Mouse (Mus musculus) lung, postnatal 0 days (tissue): Measurements from ENCODE around the gene Slc4a8. TPM values are rescaled to one million over a fixed set of nuclear protein-coding genes. Genes with fewer than 3 reads are reported as not detected.

Source experiments
- ATAC-seq: fragments of 200-750 bp; cut with Nextera tagmentation; 2 replicates; pipeline ENCODE4 v1.8.0; 2017; ENCODE audit warnings: moderate library complexity
- DNase-seq: peaks from one replicate; pipeline ENCODE4 v3.0.0-alpha.2; 2016; ENCODE audit warnings: low spot score
- H3K27ac ChIP-seq: fragments of 300-500 bp; sonication (generic); 2 replicates; pipeline ENCODE4 v1.5.1; 2014; ENCODE audit warnings: antibody characterized with exemption, mild to moderate bottlenecking, low read length, mixed read lengths
- H3K27me3 ChIP-seq: fragments of 300-500 bp; sonication (generic); replicated peaks from 2 replicates; pipeline ENCODE4 v1.6.1; 2014; ENCODE audit warnings: low read length, mixed read lengths; ENCODE audit not compliant: insufficient read depth
- H3K36me3 ChIP-seq: fragments of 300-500 bp; sonication (generic); 2 replicates; pipeline ENCODE4 v1.6.1; 2014; ENCODE audit warnings: low read length, mixed read lengths; ENCODE audit not compliant: insufficient read depth
- H3K4me1 ChIP-seq: fragments of 300-500 bp; sonication (generic); 2 replicates; pipeline ENCODE4 v1.6.1; 2014; ENCODE audit warnings: antibody characterized with exemption, low read depth, low read length, mixed read lengths; ENCODE audit not compliant: insufficient read depth
- H3K4me2 ChIP-seq: fragments of 300-500 bp; sonication (generic); replicated peaks from 2 replicates; pipeline ENCODE4 v1.6.1; 2014; ENCODE audit warnings: low read depth, mild to moderate bottlenecking, low read length, moderate library complexity, mixed read lengths
- H3K4me3 ChIP-seq: fragments of 300-500 bp; sonication (generic); 2 replicates; pipeline ENCODE4 v1.5.1; 2014; ENCODE audit warnings: low read depth, low read length
- H3K9ac ChIP-seq: fragments of 300-500 bp; sonication (generic); replicated peaks from 2 replicates; pipeline ENCODE4 v1.6.1; 2014; ENCODE audit warnings: low read depth, mild to moderate bottlenecking
- H3K9me3 ChIP-seq: fragments of 300-500 bp; sonication (generic); 2 replicates; pipeline ENCODE4 v1.6.1; 2016; ENCODE audit warnings: low read length, mixed read lengths
- CTCF ChIP-seq: IDR thresholded peaks from 2 replicates; pipeline ENCODE4 v1.5.1; 2016; ENCODE audit warnings: antibody characterized with exemption, mild to moderate bottlenecking
- EP300 ChIP-seq: IDR thresholded peaks from 2 replicates; pipeline ENCODE4 v1.6.1; 2016; ENCODE audit warnings: antibody characterized with exemption, mild to moderate bottlenecking, control low read depth
- WGBS: fragments of 180-500 bp; shearing (Covaris S2); extraction: QIAGEN DNeasy Blood & Tissue Kit; methylation state at CpG from one replicate; pipeline ENCODE4 v1.1.7; 2014; 5-methylcytosine and 5-hydroxymethylcytosine counted together
- polyA plus RNA-seq: library from polyadenylated mRNA; unstranded; fragments of >200 nt; fragmentation: Nextera tagmentation; extraction: Ambion mirVana; gene quantifications from 2 replicates; pipeline ENCODE4 v1.2.1, GENCODE M21; 2015

Gene Slc4a8
- polyA plus RNA-seq, 1 experiment from 2014 or later = 5.5 TPM

GRCm38 (mm10) chr15:100870001-100870774 is 108.6 kb downstream of the Slc4a8 start:
- peak; percentile 44 for TF ChIP-seq CTCF
- TF ChIP-seq EP300 = no peak
- Histone ChIP-seq H3K27ac (no peak overlapping the region), H3K36me3 (no peaks in the 10 kb centered on the region), H3K4me2 (peak overlapping the region; percentile 73), H3K9me3 (no peaks in the 10 kb centered on the region), H3K9ac (no peak overlapping the region), H3K27me3 (peaks cover 33% of the 10 kb centered on the region), H3K4me1 (peaks cover 7% of the 10 kb centered on the region; the same call in 1 of the 2 replicates), H3K4me3 (peak overlapping the region; percentile 24; the same call in 1 of the 2 replicates)
- ATAC-seq (peak; percentile 49), DNase-seq (peak; percentile 44)
- WGBS = 2% methylated on average over 50 of the region's 66 CpGs

GRCm38 (mm10) chr15:100870775-100871106 is 109.2 kb downstream of the Slc4a8 start:
- H3K9me3 ChIP-seq = no peaks in the 10 kb centered on the region
- DNase-seq = peak; percentile 31
- TF ChIP-seq CTCF (no peak), EP300 (no peak)
- H3K4me1 ChIP-seq = peaks cover 7% of the 10 kb centered on the region; the same call in 1 of the 2 replicates
- H3K9ac ChIP-seq = no peak overlapping the region
- 0 out of 2 replicates have a peak, but pooled peaks have one; percentile 40 for ATAC-seq
- H3K4me2 ChIP-seq = peak overlapping the region; percentile 73
- H3K4me3 ChIP-seq = peak overlapping the region; percentile 43
- no peaks in the 10 kb centered on the region for H3K36me3 ChIP-seq
- 2% methylated on average over 18 of the region's 69 CpGs for WGBS
- H3K27me3 ChIP-seq = peaks cover 33% of the 10 kb centered on the region
- H3K27ac ChIP-seq = no peak overlapping the region

GRCm38 (mm10) chr15:100871107-100872011 is 109.8 kb downstream of the Slc4a8 start:
- whole genome bisulfite sequencing = 2% methylated on average over 32 of the region's 53 CpGs
- Histone ChIP-seq H3K36me3 (no peaks in the 10 kb centered on the region), H3K9ac (no peak overlapping the region), H3K9me3 (no peaks in the 10 kb centered on the region), H3K4me3 (peak overlapping the region; percentile 43), H3K4me2 (peak overlapping the region; percentile 73), H3K27me3 (peaks cover 33% of the 10 kb centered on the region), H3K4me1 (peaks cover 7% of the 10 kb centered on the region; the same call in 1 of the 2 replicates), H3K27ac (no peak overlapping the region)
- ATAC-seq (no peak), DNase-seq (no peak)
- no peak for TF ChIP-seq CTCF
- TF ChIP-seq EP300 = no peak

GRCm38 (mm10) chr15:100873155-100873554 is 111.6 kb downstream of the Slc4a8 start:
- peaks cover 33% of the 10 kb centered on the region for H3K27me3 ChIP-seq
- peaks cover 7% of the 10 kb centered on the region; the same call in 1 of the 2 replicates for H3K4me1 ChIP-seq
- H3K27ac ChIP-seq = no peak overlapping the region
- DNase-seq (peak; percentile 91), ATAC-seq (peak; percentile 68)
- TF ChIP-seq CTCF (no peak), EP300 (no peak)
- H3K9me3 ChIP-seq = no peaks in the 10 kb centered on the region
- WGBS = 2% methylated on average over 16 of the region's 16 CpGs
- H3K4me3 ChIP-seq = no peak overlapping the region
- H3K9ac ChIP-seq = no peak overlapping the region
- no peaks in the 10 kb centered on the region for H3K36me3 ChIP-seq
- H3K4me2 ChIP-seq = no peak overlapping the region

Other genes with a start within 250 kb of the Slc4a8 start
- gene Tfcp2, start 209.7 kb upstream of the Slc4a8 start, polyA plus RNA-seq = 13.9 and 16.6 TPM in 2 replicates
- gene Pou6f1, start 161.8 kb upstream of the Slc4a8 start, polyA plus RNA-seq = 6.4 and 7.6 TPM in 2 replicates
- 246 and 299 TPM in 2 replicates for gene Dazap2, start 146.4 kb upstream of the Slc4a8 start, polyA plus RNA-seq
- gene Smagp, start 124.8 kb upstream of the Slc4a8 start, polyA plus RNA-seq = 65.6 and 71.8 TPM in 2 replicates
- 4.2 and 4.5 TPM in 2 replicates for gene Bin2, start 92.2 kb upstream of the Slc4a8 start, polyA plus RNA-seq
- gene Cela1, start 73.8 kb upstream of the Slc4a8 start, polyA plus RNA-seq = 5.0 and 11.4 TPM in 2 replicates
- gene Galnt6, start 32.4 kb upstream of the Slc4a8 start, polyA plus RNA-seq = 1.2 TPM in 2 replicates
- 1.2 and 1.5 TPM in 2 replicates for gene Scn8a, start 108.1 kb downstream of the Slc4a8 start, polyA plus RNA-seq